Mouse (Mus musculus): ENCODE data around the gene Hoxb13. TPM values are rescaled to one million over a fixed set of nuclear protein-coding genes. Genes with fewer than 3 reads are reported as not detected.

Hoxb13 gene
- polyA plus RNA-seq, 1 experiment from 2014 or later, result not detected

GRCm38 (mm10) chr11:96203182-96203788 lies 9.2 kb downstream of the Hoxb13 start:
- Histone ChIP-seq H3K27me3 (ENCODE audit: insufficient read depth, low read length) (peaks cover 85% of the 10 kb centered on the region), H3K4me3 (ENCODE audit: low read depth, low read length) (no peak overlapping the region), H3K4me1 (ENCODE audit: insufficient read depth) (no peaks in the 10 kb centered on the region), H3K36me3 (replicated peaks; ENCODE audit: insufficient read depth, low read length) (no peaks in the 10 kb centered on the region), H3K4me2 (ENCODE audit: low read depth, low read length) (no peak overlapping the region), H3K27ac (ENCODE audit: low read depth) (no peak overlapping the region), H3K9ac (replicated peaks) (no peak overlapping the region), H3K9me3 (ENCODE audit: low read length) (no peaks in the 10 kb centered on the region)
- no peak for ATAC-seq
- DNase-seq, result no peak
- TF ChIP-seq CTCF (IDR thresholded peaks at IDR 0.05; ENCODE audit: low read depth) (no peak), EP300 (IDR thresholded peaks at IDR 0.05; ENCODE audit: low read depth) (no peak)
- 2% methylated on average over 37 of the region's 37 CpGs for WGBS (ENCODE audit: insufficient replicate concordance)

GRCm38 (mm10) chr11:96203789-96204186 lies 9.7 kb downstream of the Hoxb13 start:
- H3K27me3 ChIP-seq (ENCODE audit: insufficient read depth, low read length), result peaks cover 83% of the 10 kb centered on the region
- H3K27ac ChIP-seq (ENCODE audit: low read depth), result no peak overlapping the region
- ATAC-seq (no peak), DNase-seq (no peak)
- no peak overlapping the region for H3K4me3 ChIP-seq (ENCODE audit: low read depth, low read length)
- H3K36me3 ChIP-seq (replicated peaks; ENCODE audit: insufficient read depth, low read length), result no peaks in the 10 kb centered on the region
- no peak overlapping the region for H3K9ac ChIP-seq (replicated peaks)
- H3K4me2 ChIP-seq (ENCODE audit: low read depth, low read length), result no peak overlapping the region
- no peak for TF ChIP-seq EP300 (IDR thresholded peaks at IDR 0.05; ENCODE audit: low read depth)
- TF ChIP-seq CTCF (IDR thresholded peaks at IDR 0.05; ENCODE audit: low read depth), result no peak
- H3K9me3 ChIP-seq (ENCODE audit: low read length), result no peaks in the 10 kb centered on the region
- 2% methylated on average over 16 of the region's 16 CpGs for WGBS (ENCODE audit: insufficient replicate concordance)
- H3K4me1 ChIP-seq (ENCODE audit: insufficient read depth), result no peaks in the 10 kb centered on the region

GRCm38 (mm10) chr11:96204351-96204750 lies 10.2 kb downstream of the Hoxb13 start:
- no peak overlapping the region for H3K9ac ChIP-seq (replicated peaks)
- DNase-seq (no peak), ATAC-seq (no peak)
- H3K36me3 ChIP-seq (replicated peaks; ENCODE audit: insufficient read depth, low read length), result no peaks in the 10 kb centered on the region
- H3K9me3 ChIP-seq (ENCODE audit: low read length), result no peaks in the 10 kb centered on the region
- TF ChIP-seq EP300 (IDR thresholded peaks at IDR 0.05; ENCODE audit: low read depth) (no peak), CTCF (IDR thresholded peaks at IDR 0.05; ENCODE audit: low read depth) (no peak)
- H3K27me3 ChIP-seq (ENCODE audit: insufficient read depth, low read length), result peaks cover 81% of the 10 kb centered on the region
- 5% methylated on average over 11 of the region's 11 CpGs for WGBS (ENCODE audit: insufficient replicate concordance)
- H3K4me3 ChIP-seq (ENCODE audit: low read depth, low read length), result no peak overlapping the region
- H3K27ac ChIP-seq (ENCODE audit: low read depth), result no peak overlapping the region
- H3K4me1 ChIP-seq (ENCODE audit: insufficient read depth), result no peaks in the 10 kb centered on the region
- no peak overlapping the region for H3K4me2 ChIP-seq (ENCODE audit: low read depth, low read length)

- H3K9me3 ChIP-seq (ENCODE audit: low read length), result no peaks in the 10 kb centered on the region
- peaks cover 69% of the 10 kb centered on the region for H3K27me3 ChIP-seq (ENCODE audit: insufficient read depth, low read length)
- H3K4me1 ChIP-seq (ENCODE audit: insufficient read depth), result no peaks in the 10 kb centered on the region
- TF ChIP-seq EP300 (IDR thresholded peaks at IDR 0.05; ENCODE audit: low read depth) (no peak), CTCF (IDR thresholded peaks at IDR 0.05; ENCODE audit: low read depth) (no peak)
- H3K36me3 ChIP-seq (replicated peaks; ENCODE audit: insufficient read depth, low read length), result no peaks in the 10 kb centered on the region
- no peak overlapping the region for H3K9ac ChIP-seq (replicated peaks)
- H3K27ac ChIP-seq (ENCODE audit: low read depth), result no peak overlapping the region
- WGBS (ENCODE audit: insufficient replicate concordance), result 2% methylated on average over 15 of the region's 15 CpGs
- no peak overlapping the region for H3K4me2 ChIP-seq (ENCODE audit: low read depth, low read length)
- H3K4me3 ChIP-seq (ENCODE audit: low read depth, low read length), result no peak overlapping the region
- DNase-seq (no peak), ATAC-seq (no peak)
Measured at GRCm38 (mm10) chr11:96205426-96206131, 11.5 kb downstream of the Hoxb13 start.

- H3K9ac ChIP-seq (replicated peaks), result no peak overlapping the region
- no peaks in the 10 kb centered on the region for H3K36me3 ChIP-seq (replicated peaks; ENCODE audit: insufficient read depth, low read length)
- ATAC-seq (no peak), DNase-seq (no peak)
- peaks cover 10% of the 10 kb centered on the region; the same call in 1 of the 2 replicates for H3K27me3 ChIP-seq (ENCODE audit: insufficient read depth, low read length)
- no peak for TF ChIP-seq EP300 (IDR thresholded peaks at IDR 0.05; ENCODE audit: low read depth)
- peak; percentile 32; the same call in 1 of the 2 replicates for TF ChIP-seq CTCF (IDR thresholded peaks at IDR 0.05; ENCODE audit: low read depth)
- 38% methylated on average over 2 of the region's 2 CpGs for WGBS (ENCODE audit: insufficient replicate concordance)
- no peak overlapping the region for H3K4me3 ChIP-seq (ENCODE audit: low read depth, low read length)
- H3K27ac ChIP-seq (ENCODE audit: low read depth), result no peak overlapping the region
- H3K4me2 ChIP-seq (ENCODE audit: low read depth, low read length), result no peak overlapping the region
- no peaks in the 10 kb centered on the region for H3K4me1 ChIP-seq (ENCODE audit: insufficient read depth)
- peaks cover 3% of the 10 kb centered on the region for H3K9me3 ChIP-seq (ENCODE audit: low read length)
Measured at GRCm38 (mm10) chr11:96223813-96224212, 29.7 kb downstream of the Hoxb13 start.

- ATAC-seq (no peak), DNase-seq (no peak)
- Histone ChIP-seq H3K36me3 (replicated peaks; ENCODE audit: insufficient read depth, low read length) (no peaks in the 10 kb centered on the region), H3K9ac (replicated peaks) (no peak overlapping the region), H3K27ac (ENCODE audit: low read depth) (no peak overlapping the region), H3K4me1 (ENCODE audit: insufficient read depth) (no peaks in the 10 kb centered on the region), H3K4me3 (ENCODE audit: low read depth, low read length) (no peak overlapping the region), H3K4me2 (ENCODE audit: low read depth, low read length) (no peak overlapping the region), H3K27me3 (ENCODE audit: insufficient read depth, low read length) (0 out of 2 replicates have a peak, but pooled peaks cover 2% of the 10 kb centered on the region), H3K9me3 (ENCODE audit: low read length) (no peaks in the 10 kb centered on the region)
- WGBS (ENCODE audit: insufficient replicate concordance), result 61% methylated on average over 9 of the region's 9 CpGs
- TF ChIP-seq EP300 (IDR thresholded peaks at IDR 0.05; ENCODE audit: low read depth) (no peak), CTCF (IDR thresholded peaks at IDR 0.05; ENCODE audit: low read depth) (no peak)
Measured at GRCm38 (mm10) chr11:96227676-96228075, 33.6 kb downstream of the Hoxb13 start.

Measured in liver, postnatal 0 days (tissue).